Mouse (Mus musculus): ENCODE data around the gene Lmx1b. TPM values are rescaled to one million over a fixed set of nuclear protein-coding genes. Genes with fewer than 3 reads are reported as not detected.

Lmx1b gene
- polyA plus RNA-seq (2012; fragmentation: generic; extraction: Trizol), result not detected

DNA sequence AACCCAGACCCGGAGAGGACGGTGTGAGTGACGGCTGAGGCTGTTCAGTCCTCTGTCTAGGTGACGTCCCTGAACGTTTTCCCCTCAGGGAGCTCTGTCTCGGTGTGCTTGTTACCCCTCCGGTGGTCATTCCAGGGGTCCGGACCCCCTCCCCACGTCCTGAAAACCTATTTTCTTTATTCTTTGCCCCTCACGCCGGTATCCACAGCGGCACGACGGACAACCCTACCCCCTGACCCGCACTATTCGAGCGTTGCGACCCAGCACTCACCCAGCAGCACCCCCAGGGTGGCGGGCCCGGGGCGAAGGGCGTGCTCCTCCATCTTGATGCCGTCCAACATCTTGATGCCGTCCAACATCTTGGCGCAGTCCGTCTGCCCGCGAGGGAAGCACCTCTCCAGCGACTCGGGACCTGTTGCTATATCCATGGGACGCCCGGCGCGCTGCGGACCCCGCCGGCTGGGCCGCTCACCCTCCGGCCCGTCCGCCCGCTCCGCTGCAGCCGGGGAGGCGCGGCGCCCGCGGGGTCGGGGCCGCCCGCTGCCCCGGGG is at the start of gene Lmx1b:
Gene Lmx1b (minus strand): TSS at position 341 of the 551 bp plus-strand sequence.

Other genes starting within 250 kb of the Lmx1b start
- 1 to 10 TPM in 1 of 2 experiments, under 1 TPM in 1; 0.13 to 2.1 TPM for gene Zbtb34, start 209.2 kb downstream of the Lmx1b start, polyA plus RNA-seq (2012; fragmentation: generic; extraction: Trizol)
- gene Zbtb43, start 172.0 kb downstream of the Lmx1b start, polyA plus RNA-seq (2012; fragmentation: generic; extraction: Trizol), result 1 to 10 TPM in 1 of 2 experiments, under 1 TPM in 1; 0.39 to 4.8 TPM
- gene Mvb12b, start 247.4 kb upstream of the Lmx1b start, polyA plus RNA-seq (2012; fragmentation: generic; extraction: Trizol), result 10 to 100 TPM; 11.1 to 19.5 TPM

Data from C3H10T1/2 (cell line).